ENCODE assay signal across 16 mouse cellular contexts in genomic region chr10:56546824-56547223, GRCm38 (mm10).
"Had no signal": no experiment of that assay in that cellular context is flagged by ENCODE, and none has a peak within 500 bp of the region (broad histone marks: within the 10 kb centered on the region; RNA-seq: fewer than 3 reads in every experiment).

No protein-coding gene starts in this region.

- H3K9ac ChIP-seq: kidney, embryonic 15.5 days; liver, embryonic 13.5 days; liver, postnatal 0 days; lung, embryonic 15.5 days; neural tube, embryonic 13.5 days; stomach, embryonic 15.5 days had no signal

- H3K4me1 ChIP-seq: kidney, embryonic 15.5 days; liver, embryonic 13.5 days; lung, embryonic 15.5 days; megakaryocyte, embryonic 14.5 days; neural tube, embryonic 13.5 days; stomach, embryonic 15.5 days had no signal

- H3K36me3 ChIP-seq: kidney, embryonic 15.5 days; liver, embryonic 13.5 days; lung, embryonic 15.5 days; neural tube, embryonic 13.5 days; stomach, embryonic 15.5 days had no signal

- H3K27ac ChIP-seq: kidney, embryonic 15.5 days; liver, embryonic 13.5 days; lung, embryonic 15.5 days; macrophage; neural tube, embryonic 13.5 days; stomach, embryonic 15.5 days had no signal

- H3K4me3 ChIP-seq: kidney, embryonic 15.5 days; liver, embryonic 13.5 days; lung, embryonic 15.5 days; megakaryocyte, embryonic 14.5 days; neural tube, embryonic 13.5 days; stomach, embryonic 15.5 days had no signal

- H3K4me2 ChIP-seq: kidney, embryonic 15.5 days; liver, embryonic 13.5 days; lung, embryonic 15.5 days; midbrain, embryonic 11.5 days; neural tube, embryonic 13.5 days; stomach, embryonic 15.5 days had no signal

- DNase-seq: kidney, adult 2 months; kidney, postnatal 14 days; left cerebral cortex, postnatal 4 days; liver; liver, embryonic 13.5 days; liver, postnatal 0 days; lung, postnatal 14 days; right cerebral cortex, postnatal 14 days; thymus, postnatal 14 days had no signal

- H3K27me3 ChIP-seq: kidney, embryonic 15.5 days; liver, embryonic 13.5 days; lung, embryonic 15.5 days; megakaryocyte, embryonic 14.5 days; neural tube, embryonic 13.5 days; stomach, embryonic 15.5 days had no signal

- H3K9me3 ChIP-seq: kidney, embryonic 15.5 days; liver, embryonic 13.5 days; lung, embryonic 15.5 days; neural tube, embryonic 13.5 days; stomach, embryonic 15.5 days had no signal

- ATAC-seq: liver, postnatal 0 days had no signal
